Mouse (Mus musculus) liver, embryonic 14.5 days (tissue): ENCODE measurements around the gene Usp20. TPM values are rescaled to one million over a fixed set of nuclear protein-coding genes. Genes with fewer than 3 reads are reported as not detected.
A peak's percentile ranks its signal among the peaks of the same experiment; 100 is the strongest.
"Not testable (repeated sequence)": the region's sequence is repeated elsewhere in the genome, so short reads cannot be mapped to it uniquely, and the experiment has no call there.

Experiments used
- ATAC-seq: fragments of 200-750 bp; cut with Nextera tagmentation; 2 replicates; pipeline ENCODE4 v1.8.0; 2017; ENCODE audit warnings: moderate number of reproducible peaks, mild to moderate bottlenecking, moderate library complexity; ENCODE audit not compliant: insufficient read depth
- DNase-seq, 3 experiments: peaks; one replicate each; pipeline ENCODE4 v3.0.0-alpha.2; 2012 to 2013; ENCODE audit warnings: low read depth in 3 of 3, low spot score in 3 of 3
- H3K27ac ChIP-seq: fragments of 300-500 bp; sonication (generic); 2 replicates; pipeline ENCODE4 v1.5.1; 2014; ENCODE audit warnings: moderate library complexity, mild to moderate bottlenecking, control low read depth, inconsistent platforms
- H3K27me3 ChIP-seq: fragments of 300-500 bp; sonication (generic); 2 replicates; pipeline ENCODE4 v1.6.1; 2014; ENCODE audit warnings: mild to moderate bottlenecking, low read length, moderate library complexity; ENCODE audit not compliant: control insufficient read depth, insufficient read depth
- H3K36me3 ChIP-seq: fragments of 300-500 bp; sonication (generic); replicated peaks from 2 replicates; pipeline ENCODE4 v1.6.1; 2014; ENCODE audit warnings: low read depth; ENCODE audit not compliant: control insufficient read depth, insufficient read depth
- H3K4me1 ChIP-seq, 2 experiments: fragments of 200-500 bp in 1 of 2; fragments of 300-500 bp in 1 of 2; sonication (generic) in 1 of 2; replicated peaks; 2 replicates each; pipeline ENCODE4 v1.6.1; 2012 to 2014; ENCODE audit warnings: antibody characterized with exemption in 1 of 2, inconsistent platforms in 1 of 2, low read length in 1 of 2; ENCODE audit not compliant: control insufficient read depth in 2 of 2, insufficient read depth in 2 of 2
- H3K4me2 ChIP-seq: fragments of 300-500 bp; sonication (generic); 2 replicates; pipeline ENCODE4 v1.6.1; 2014; ENCODE audit warnings: low read depth, mild to moderate bottlenecking, control low read depth, moderate library complexity
- H3K4me3 ChIP-seq, 2 experiments: fragments of 200-500 bp in 1 of 2; fragments of 300-500 bp in 1 of 2; sonication (generic) in 1 of 2; 2 replicates each; pipeline ENCODE4 v1.5.1; 2012 to 2014; ENCODE audit warnings: low read depth in 2 of 2, low read length in 2 of 2, mild to moderate bottlenecking in 2 of 2, control low read depth in 1 of 2, inconsistent platforms in 1 of 2, moderate library complexity in 1 of 2; ENCODE audit not compliant: insufficient read depth in 1 of 2
- H3K9ac ChIP-seq: fragments of 300-500 bp; sonication (generic); replicated peaks from 2 replicates; pipeline ENCODE4 v1.6.1; 2014; ENCODE audit warnings: mild to moderate bottlenecking, control low read depth, moderate library complexity
- H3K9me3 ChIP-seq: fragments of 300-500 bp; sonication (generic); 2 replicates; pipeline ENCODE4 v1.6.1; 2016; ENCODE audit warnings: low read length, mixed read lengths; ENCODE audit not compliant: control insufficient read depth
- CTCF ChIP-seq: IDR thresholded peaks from 2 replicates; pipeline ENCODE4 v1.5.1; 2016; ENCODE audit warnings: antibody characterized with exemption, low read depth, control low read depth
- EP300 ChIP-seq: IDR thresholded peaks from 2 replicates; pipeline ENCODE4 v1.6.1; 2016; ENCODE audit warnings: antibody characterized with exemption, low read depth
- WGBS: fragments of 180-500 bp; shearing (Covaris S2); extraction: QIAGEN DNeasy Blood & Tissue Kit; methylation state at CpG from one replicate; pipeline ENCODE4 v1.1.7; 2014; ENCODE audit not compliant: insufficient replicate concordance; 5-methylcytosine and 5-hydroxymethylcytosine counted together
- polyA plus RNA-seq, 2 experiments: library from polyadenylated mRNA; depleted of rRNA in 1 of 2; stranded (reverse) in 1 of 2; unstranded in 1 of 2; fragments of >200 nt; fragmentation: Nextera tagmentation in 1 of 2; extraction: Ambion mirVana in 1 of 2; gene quantifications; 2 replicates each; pipeline versions ENCODE4 v1.2.1 to v1.2.3; 2012 to 2014

Usp20 gene
- polyA plus RNA-seq, 2 experiments, result 2.7 to 3.2 TPM

DNA sequence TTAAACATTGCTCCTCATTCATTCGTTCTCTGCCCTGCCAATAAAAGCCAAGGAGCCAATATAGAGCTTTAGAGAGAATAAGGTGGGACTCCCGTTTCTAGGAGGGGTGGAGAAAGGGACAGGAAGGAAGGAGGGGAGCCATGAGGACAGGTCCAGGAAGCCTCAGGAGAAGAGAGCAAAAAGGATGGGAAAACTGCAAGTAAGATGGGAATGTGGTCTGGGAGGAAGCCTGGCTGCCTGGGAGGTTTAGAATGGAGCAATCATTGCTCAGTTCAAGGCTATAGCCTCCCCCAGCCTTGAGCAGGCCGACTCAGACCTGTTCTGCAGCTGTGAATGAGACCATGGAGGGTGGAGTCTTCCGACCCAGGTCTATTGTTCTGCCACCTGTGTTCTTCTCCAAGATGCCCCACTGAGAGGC, 43.5 kb upstream of the Usp20 start:
- Histone ChIP-seq H3K4me1 (0 out of 4 replicates have a peak, but pooled peaks cover 2 to 3% of the 10 kb centered on the region in 2 experiments), H3K9me3 (no peaks in the 10 kb centered on the region), H3K4me3 (no peak overlapping the region), H3K9ac (no peak overlapping the region), H3K27ac (no peak overlapping the region), H3K4me2 (no peak overlapping the region), H3K36me3 (no peaks in the 10 kb centered on the region), H3K27me3 (no peaks in the 10 kb centered on the region)
- 46% methylated on average over 4 of the region's 4 CpGs for WGBS
- TF ChIP-seq CTCF, result no peak
- no peak for DNase-seq
- ATAC-seq, result no peak

DNA sequence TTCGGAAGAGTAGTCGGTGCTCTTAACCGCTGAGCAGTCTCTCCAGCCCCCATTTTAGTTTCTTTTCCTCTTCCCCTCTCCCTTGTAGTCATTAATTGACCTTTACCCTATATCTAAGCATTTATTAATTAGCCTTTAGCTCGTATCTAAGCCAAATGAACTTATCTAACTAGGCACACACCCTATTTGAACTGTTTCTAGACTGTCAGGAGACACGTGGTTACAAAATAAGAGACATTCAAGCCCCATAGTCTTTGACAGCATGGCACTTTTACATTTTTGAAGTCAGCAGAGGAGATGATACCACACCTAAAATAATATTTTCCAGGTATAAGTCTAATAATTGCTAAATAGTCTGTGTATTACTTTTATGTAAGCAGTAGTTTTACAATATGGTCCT, 40.5 kb upstream of the Usp20 start:
- DNase-seq (no peak), ATAC-seq (no peak)
- H3K27me3 ChIP-seq, result no peaks in the 10 kb centered on the region
- H3K4me3 ChIP-seq, result no peak overlapping the region
- no peak overlapping the region for H3K4me2 ChIP-seq
- 64% methylated on average over 5 of the region's 5 CpGs for WGBS
- 0 out of 4 replicates have a peak, but pooled peaks cover 2 to 3% of the 10 kb centered on the region in 2 experiments for H3K4me1 ChIP-seq
- TF ChIP-seq CTCF (no peak), EP300 (no peak)
- H3K36me3 ChIP-seq, result no peaks in the 10 kb centered on the region
- H3K9ac ChIP-seq, result no peak overlapping the region
- H3K27ac ChIP-seq, result no peak overlapping the region
- no peaks in the 10 kb centered on the region for H3K9me3 ChIP-seq

DNA sequence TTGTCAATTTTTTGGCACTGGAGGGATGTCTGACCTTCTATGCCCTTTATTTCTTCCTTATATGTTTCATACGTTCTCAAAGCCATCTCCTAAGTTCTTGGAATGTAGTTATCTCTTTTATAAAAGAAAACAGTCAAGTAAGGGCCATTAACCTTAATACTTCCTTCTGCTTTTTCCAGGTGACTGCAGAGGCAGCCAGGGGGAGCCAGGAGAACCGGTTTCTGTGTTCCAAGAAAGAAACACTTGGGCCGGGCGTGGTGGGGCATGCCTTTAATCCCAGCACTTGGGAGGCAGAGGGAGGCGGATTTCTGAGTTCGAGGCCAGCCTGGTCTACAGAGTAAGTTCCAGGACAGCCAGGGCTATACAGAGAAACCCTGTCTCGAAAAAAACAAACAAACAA, 40.0 kb upstream of the Usp20 start:
- peak overlapping the region in 1 of 2 experiments; percentile 58; a peak in 2 of 4 replicates for H3K4me3 ChIP-seq
- H3K4me1 ChIP-seq, H3K27ac ChIP-seq, H3K9me3 ChIP-seq, H3K36me3 ChIP-seq, ATAC-seq, H3K27me3 ChIP-seq, H3K9ac ChIP-seq, DNase-seq: not testable (repeated sequence)
- 26% methylated on average over 7 of the region's 7 CpGs for WGBS
- TF ChIP-seq CTCF, result 0 out of 2 replicates have a peak, but pooled peaks have one; percentile 3
- peak overlapping the region; percentile 73 for H3K4me2 ChIP-seq

DNA sequence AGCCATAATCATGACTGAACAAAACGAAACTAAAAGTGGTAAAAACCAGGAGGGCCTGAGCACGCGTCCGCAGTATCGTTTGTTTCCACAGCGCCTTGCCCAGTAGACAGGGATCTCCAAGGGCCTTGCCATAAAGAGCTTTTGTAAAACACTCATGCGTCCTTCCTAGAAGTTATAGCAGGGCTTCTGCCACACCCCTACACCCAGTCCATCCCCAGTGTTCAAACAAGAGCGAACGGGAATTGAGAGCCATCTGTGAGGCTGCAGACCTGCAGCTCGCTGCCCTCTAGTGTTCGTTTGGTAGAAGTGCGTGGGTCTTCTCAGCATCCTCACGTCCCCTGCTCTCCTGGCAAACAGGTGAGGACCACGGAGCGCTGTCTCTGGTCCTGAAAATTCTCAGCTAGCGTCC, 39.5 kb upstream of the Usp20 start:
- 16% methylated on average over 16 of the region's 16 CpGs for WGBS
- H3K9ac ChIP-seq, result peak overlapping the region; percentile 39

DNA sequence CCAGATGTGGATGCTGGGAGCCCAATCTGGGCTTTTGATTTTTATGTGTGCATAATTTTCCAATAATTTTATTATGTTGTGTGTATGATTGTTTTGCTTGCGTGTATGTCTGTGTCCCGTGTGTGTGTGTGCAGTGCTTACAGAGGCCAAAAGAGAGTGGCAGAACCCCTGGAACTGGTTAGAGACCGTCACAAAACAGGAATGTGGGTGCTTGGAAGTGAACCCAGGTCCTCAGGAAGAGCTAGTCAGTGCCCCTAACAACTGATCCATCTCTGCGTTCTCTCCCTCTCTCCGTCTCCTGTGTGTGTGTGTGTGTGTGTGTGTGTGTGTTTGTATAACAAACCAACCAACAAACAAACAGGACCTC, 29.6 kb upstream of the Usp20 start:
- H3K27me3 ChIP-seq, result no peaks in the 10 kb centered on the region
- H3K27ac ChIP-seq, result peak overlapping the region; percentile 17
- ATAC-seq (peak; percentile 20; the same call in 1 of the 2 replicates), DNase-seq (no peak)
- WGBS, result 24% methylated on average over 5 of the region's 5 CpGs
- H3K9ac ChIP-seq, result no peak overlapping the region; the same call in 1 of the 2 replicates
- peak overlapping the region; percentile 93 for H3K4me2 ChIP-seq
- TF ChIP-seq CTCF (no peak), EP300 (no peak)
- peak overlapping the region; percentile 15 to 73 for H3K4me3 ChIP-seq
- H3K9me3 ChIP-seq, result no peaks in the 10 kb centered on the region
- H3K36me3 ChIP-seq, result peaks cover 20% of the 10 kb centered on the region
- peaks cover 10 to 21% of the 10 kb centered on the region in 2 experiments; a peak in 3 of 4 replicates for H3K4me1 ChIP-seq

More for the DNA sequence above, 39.5 kb upstream of the Usp20 start:
- H3K9me3 ChIP-seq, result no peaks in the 10 kb centered on the region
- no peaks in the 10 kb centered on the region for H3K36me3 ChIP-seq
- peak overlapping the region; percentile 73 for H3K4me2 ChIP-seq
- DNase-seq (peak; percentile 65 to 70 (median 67)), ATAC-seq (peak; percentile 61; the same call in 1 of the 2 replicates)
- peak overlapping the region; percentile 58 to 84 for H3K4me3 ChIP-seq
- H3K27ac ChIP-seq, result no peak overlapping the region
- no peak for TF ChIP-seq EP300
- TF ChIP-seq CTCF, result peak; percentile 97
- H3K27me3 ChIP-seq, result no peaks in the 10 kb centered on the region
- H3K4me1 ChIP-seq, result 0 out of 4 replicates have a peak, but pooled peaks cover 2 to 3% of the 10 kb centered on the region in 2 experiments
